In the genomic region with DNA sequence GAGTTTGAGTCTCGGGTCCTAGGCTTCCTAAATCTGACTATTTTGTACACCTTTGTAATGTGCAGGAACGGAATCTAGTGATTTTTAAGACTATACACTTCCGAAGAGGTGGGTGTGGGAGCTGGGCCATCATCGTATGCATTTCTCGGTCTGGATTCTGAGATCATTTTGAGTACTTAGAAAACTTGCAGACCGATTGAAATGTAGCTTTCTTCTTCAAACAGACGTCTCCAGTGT, we compare ENCODE assay signal across 8 mouse cellular contexts. TPM values are rescaled to one million over a fixed set of nuclear protein-coding genes. Genes with fewer than 3 reads are reported as not detected.
DNase-seq lines count a peak whose midpoint lies in the region; ATAC-seq lines count a peak whose summit lies in the region.

A gene (plus strand): TSS at position 138 of the 237 bp plus-strand sequence.

- ATAC-seq in kidney, embryonic 16.5 days (ENCODE audit: low FRiP score, low TSS enrichment) = no peak
- no peak for ATAC-seq in forebrain, embryonic 14.5 days

- peak within 1 kb of the TSS; percentile 91 for H3K9ac ChIP-seq in kidney, embryonic 16.5 days (replicated peaks; ENCODE audit: low read length)
- peak within 1 kb of the TSS; percentile 95 for H3K9ac ChIP-seq in forebrain, embryonic 14.5 days (ENCODE audit: low read length)

- H3K4me1 ChIP-seq in kidney, embryonic 16.5 days (ENCODE audit: insufficient read depth, low read length) = peaks cover 20% of the 10 kb centered on the region
- peaks cover 13% of the 10 kb centered on the region; the same call in 1 of the 2 replicates for H3K4me1 ChIP-seq in forebrain, embryonic 14.5 days (ENCODE audit: control insufficient read depth, insufficient read depth, low read length)

- peak within 1 kb of the TSS; percentile 99 for H3K27ac ChIP-seq in kidney, embryonic 16.5 days (ENCODE audit: low read length)
- H3K27ac ChIP-seq in forebrain, embryonic 14.5 days (ENCODE audit: low read depth, low read length) = peak within 1 kb of the TSS; percentile 99
- H3K27ac ChIP-seq in macrophage = peak within 1 kb of the TSS; percentile 74

- no peaks in the 10 kb centered on the region for H3K27me3 ChIP-seq in kidney, embryonic 16.5 days (ENCODE audit: insufficient read depth, low read length)
- no peaks in the 10 kb centered on the region for H3K27me3 ChIP-seq in forebrain, embryonic 14.5 days (replicated peaks; ENCODE audit: control insufficient read depth, insufficient read depth, low read length)

- H3K79me2 ChIP-seq in macrophage (ENCODE audit: inconsistent target) = peaks cover 49% of the 10 kb centered on the region

- H3K9me3 ChIP-seq in kidney, embryonic 16.5 days (ENCODE audit: low read length) = 0 out of 2 replicates have a peak, but pooled peaks cover 3% of the 10 kb centered on the region
- no peaks in the 10 kb centered on the region for H3K9me3 ChIP-seq in forebrain, embryonic 14.5 days (replicated peaks; ENCODE audit: control insufficient read depth, low read length)

- no peak for DNase-seq in kidney, postnatal 36 days
- peak; percentile 40 for DNase-seq in NIH3T3 (ENCODE audit: low read depth)
- DNase-seq in forebrain, embryonic 14.5 days (ENCODE audit: low spot score) = no peak
- no peak for DNase-seq in spleen, postnatal 36 days (ENCODE audit: low spot score in 2 of 2)
- DNase-seq in gastrocnemius, adult 8-10 months (ENCODE audit: low spot score in 2 of 2) = no peak
- no peak for DNase-seq in urinary bladder, postnatal 10 days (ENCODE audit: low spot score)

- WGBS in kidney, embryonic 16.5 days = 1% methylated on average over 7 of the region's 7 CpGs
- 2% methylated on average over 7 of the region's 7 CpGs for WGBS in forebrain, embryonic 14.5 days
- 0% methylated on average over 7 of the region's 7 CpGs for WGBS in macrophage (ENCODE audit: missing documents)

- peak within 1 kb of the TSS; percentile 93 for H3K4me3 ChIP-seq in kidney, embryonic 16.5 days (ENCODE audit: low read length)
- peak within 1 kb of the TSS; percentile 93 for H3K4me3 ChIP-seq in forebrain, embryonic 14.5 days (ENCODE audit: low read depth, low read length)
- H3K4me3 ChIP-seq in macrophage (ENCODE audit: inconsistent target) = peak within 1 kb of the TSS; percentile 60

- peak within 1 kb of the TSS; percentile 73 for H3K4me2 ChIP-seq in kidney, embryonic 16.5 days (replicated peaks; ENCODE audit: low read depth, low read length)
- peak within 1 kb of the TSS; percentile 63 for H3K4me2 ChIP-seq in forebrain, embryonic 14.5 days (ENCODE audit: low read length)

- H3K36me3 ChIP-seq in kidney, embryonic 16.5 days (ENCODE audit: insufficient read depth, low read length) = no peaks in the 10 kb centered on the region
- no peaks in the 10 kb centered on the region for H3K36me3 ChIP-seq in forebrain, embryonic 14.5 days (ENCODE audit: control insufficient read depth, insufficient read depth, low read length)
- no peaks in the 10 kb centered on the region for H3K36me3 ChIP-seq in macrophage (ENCODE audit: inconsistent target)

RNA-seq across cellular contexts. Expression of the gene that starts here (rescaled TPM):
- polyA plus RNA-seq in kidney, embryonic 16.5 days (2015; fragmentation: Nextera tagmentation; extraction: Ambion mirVana) = 6.5 and 7.0 TPM in 2 replicates
- 3.6 and 6.2 TPM in 2 replicates for polyA plus RNA-seq in forebrain, embryonic 14.5 days (2014; fragmentation: Nextera tagmentation; extraction: Ambion mirVana)
- 1 to 10 TPM in 20 of 26 experiments, under 1 TPM in 4, not detected in 2; 0.66 to 8.4 (median 3.4) TPM for total RNA-seq in macrophage (2018; cell fraction: chromatin; rRNA removed)
- 1 to 10 TPM in 1 of 26 experiments, under 1 TPM in 23, not detected in 2; 0.09 to 2.0 (median 0.33) TPM for total RNA-seq in macrophage (2018; cell fraction: cytosol; rRNA removed)
- 10 to 100 TPM in 3 of 26 experiments, 1 to 10 TPM in 21, under 1 TPM in 2; 0.85 to 14.6 (median 4.3) TPM for total RNA-seq in macrophage (2018; cell fraction: nucleus; rRNA removed)
- 0.74 to 1.5 TPM (median 1.4 TPM) in 3 replicates for polyA plus RNA-seq in macrophage (2018)
- under 1 TPM; 0.19 to 0.46 (median 0.31) TPM for total RNA-seq in gastrocnemius, adult 8-10 months (2022)
